Mouse (Mus musculus) small intestine, adult 2 months (tissue): ENCODE results near the gene Cd7. TPM values are rescaled to one million over a fixed set of nuclear protein-coding genes. Genes with fewer than 3 reads are reported as not detected.

Source experiments
- H3K27ac ChIP-seq: fragments of 200-500 bp; 2 replicates; pipeline ENCODE4 v1.5.1; 2012; ENCODE audit warnings: low read depth, low read length, control low read depth, inconsistent platforms; ENCODE audit not compliant: insufficient read depth
- H3K27me3 ChIP-seq: fragments of 200-500 bp; 2 replicates; pipeline ENCODE4 v1.6.1; 2012; ENCODE audit warnings: mild to moderate bottlenecking, moderate library complexity, low read length, inconsistent platforms; ENCODE audit not compliant: control insufficient read depth, insufficient read depth
- H3K36me3 ChIP-seq: fragments of 200-500 bp; 2 replicates; pipeline ENCODE4 v1.6.1; 2012; ENCODE audit warnings: mild to moderate bottlenecking, low read length, control low read depth, inconsistent platforms; ENCODE audit not compliant: control insufficient read depth, insufficient read depth
- H3K4me1 ChIP-seq: fragments of 200-500 bp; 2 replicates; pipeline ENCODE4 v1.6.1; 2012; ENCODE audit warnings: low read length, inconsistent platforms, mixed read lengths; ENCODE audit not compliant: control insufficient read depth, insufficient read depth, insufficient read length
- H3K4me3 ChIP-seq: fragments of 200-500 bp; 2 replicates; pipeline ENCODE4 v1.5.1; 2012; ENCODE audit warnings: low read depth, mild to moderate bottlenecking, control low read depth, inconsistent platforms, low read length, moderate library complexity
- CTCF ChIP-seq: fragments of 200-500 bp; IDR thresholded peaks from 2 replicates; pipeline ENCODE4 v1.5.1; 2012; ENCODE audit warnings: low read depth, mild to moderate bottlenecking, control low read depth, inconsistent platforms, low read length, moderate library complexity, mixed read lengths; ENCODE audit not compliant: insufficient replicate concordance, insufficient read length; ENCODE audit errors: extremely low read depth
- POLR2A ChIP-seq: fragments of 200-500 bp; IDR thresholded peaks from 2 replicates; pipeline ENCODE4 v1.6.1; 2012; ENCODE audit warnings: low read depth, mild to moderate bottlenecking, control low read depth, inconsistent platforms, low read length, moderate library complexity
- WGBS: fragments of 180-500 bp; shearing (Covaris S2); methylation state at CpG from one replicate; pipeline ENCODE4 v1.1.7; 2018; 5-methylcytosine and 5-hydroxymethylcytosine counted together
- polyA plus RNA-seq: library from polyadenylated mRNA; depleted of rRNA; stranded (reverse); fragments of >200 nt; gene quantifications from 2 replicates; pipeline ENCODE4 v1.2.3, GENCODE M21; 2012; rRNA removed

Gene Cd7
- polyA plus RNA-seq, 1 experiment: 57.7 TPM

DNA sequence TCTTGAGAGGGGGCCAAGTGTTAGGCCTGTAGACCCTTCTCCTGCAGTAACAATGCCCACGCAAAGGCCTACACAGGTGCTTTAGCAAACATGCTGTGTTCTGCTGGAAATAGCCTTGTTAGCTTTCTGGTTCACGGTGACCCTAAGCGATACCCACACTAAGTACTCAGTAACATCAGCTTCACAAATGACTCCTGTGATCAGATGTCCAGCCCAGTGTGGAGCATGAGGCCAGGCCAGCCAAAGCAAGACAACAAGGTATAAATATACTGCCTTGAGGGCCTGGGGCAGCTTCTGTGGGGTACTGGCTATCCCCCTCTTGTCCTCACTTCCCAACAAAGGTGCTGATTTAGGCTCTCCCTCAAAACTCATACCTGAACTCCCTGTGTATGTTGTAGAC is 46.1 kb downstream of the Cd7 start:
- no peaks in the 10 kb centered on the region for H3K36me3 ChIP-seq
- no peak overlapping the region for H3K4me3 ChIP-seq
- TF ChIP-seq POLR2A: no peak
- TF ChIP-seq CTCF: no peak
- H3K27ac ChIP-seq: peak overlapping the region; percentile 58
- H3K4me1 ChIP-seq: peaks cover 43% of the 10 kb centered on the region
- 92% methylated on average over 3 of the region's 3 CpGs for WGBS
- H3K27me3 ChIP-seq: no peaks in the 10 kb centered on the region

DNA sequence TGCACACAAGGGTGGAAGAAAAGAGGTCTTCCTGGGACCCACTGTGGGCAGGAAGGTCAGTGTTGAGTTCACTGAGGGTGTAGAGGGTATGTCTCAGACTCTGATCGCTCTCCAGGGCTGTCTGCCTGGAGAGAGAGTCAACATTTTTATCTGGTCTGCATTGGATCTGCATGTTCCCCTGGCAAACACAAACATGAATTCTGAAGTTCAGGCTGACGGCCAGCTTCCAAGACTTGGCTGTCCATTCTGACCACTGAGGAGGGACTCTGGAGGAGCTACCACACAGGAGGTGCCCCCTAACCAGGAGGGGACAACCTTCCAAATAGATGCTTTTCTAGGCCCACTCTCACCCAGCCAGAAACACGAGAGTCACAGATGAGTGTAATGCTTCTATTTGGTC is 47.4 kb downstream of the Cd7 start:
- Histone ChIP-seq H3K27ac (peak overlapping the region; percentile 60), H3K4me3 (peak overlapping the region; percentile 97), H3K27me3 (no peaks in the 10 kb centered on the region), H3K36me3 (peaks cover 3% of the 10 kb centered on the region; the same call in 1 of the 2 replicates), H3K4me1 (peaks cover 43% of the 10 kb centered on the region)
- WGBS: 31% methylated on average over 3 of the region's 3 CpGs
- TF ChIP-seq POLR2A: no peak
- TF ChIP-seq CTCF: no peak

DNA sequence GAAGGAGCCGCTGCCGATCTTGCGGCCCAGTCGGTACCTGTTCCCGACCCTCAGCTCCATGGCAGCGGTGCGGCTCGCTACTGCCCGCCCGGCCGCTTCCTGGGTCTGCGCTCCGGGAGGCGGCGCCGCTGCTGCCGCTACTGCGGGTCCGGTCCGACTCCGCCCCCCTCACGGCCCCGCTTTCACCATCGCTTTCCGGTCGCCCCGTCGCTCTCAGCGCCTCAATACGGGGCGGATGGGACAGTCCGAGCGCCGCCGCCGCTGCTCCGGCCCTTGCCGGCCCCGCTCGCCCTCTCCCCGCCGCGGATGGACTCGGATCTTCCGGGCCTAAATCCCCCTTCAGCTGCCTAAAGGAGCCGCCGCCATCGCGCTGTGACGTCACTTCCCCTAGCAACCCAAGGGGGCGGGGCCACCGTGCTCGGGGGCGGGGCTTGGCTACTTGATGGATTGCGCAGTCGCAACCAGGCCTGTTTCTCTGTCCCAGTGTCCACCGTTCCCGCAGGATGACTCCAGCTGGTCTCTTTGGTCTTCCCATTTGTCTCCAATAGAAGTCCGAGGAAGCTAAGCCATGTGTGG is 48.2 kb downstream of the Cd7 start, which contains the start of gene Csnk1d:
Gene Csnk1d, minus strand, starts transcription at position 380 of the 576 bp plus-strand sequence.
- H3K4me3 ChIP-seq: peak within 1 kb of the TSS; percentile 97
- under 1% methylated on average over 59 of the region's 59 CpGs for WGBS
- TF ChIP-seq POLR2A: peak; percentile 15; the same call in 1 of the 2 replicates
- no peak for TF ChIP-seq CTCF
- no peaks in the 10 kb centered on the region for H3K27me3 ChIP-seq
- H3K36me3 ChIP-seq: peaks cover 7% of the 10 kb centered on the region; the same call in 1 of the 2 replicates
- peaks cover 43% of the 10 kb centered on the region for H3K4me1 ChIP-seq
- H3K27ac ChIP-seq: peak within 1 kb of the TSS; percentile 90

DNA sequence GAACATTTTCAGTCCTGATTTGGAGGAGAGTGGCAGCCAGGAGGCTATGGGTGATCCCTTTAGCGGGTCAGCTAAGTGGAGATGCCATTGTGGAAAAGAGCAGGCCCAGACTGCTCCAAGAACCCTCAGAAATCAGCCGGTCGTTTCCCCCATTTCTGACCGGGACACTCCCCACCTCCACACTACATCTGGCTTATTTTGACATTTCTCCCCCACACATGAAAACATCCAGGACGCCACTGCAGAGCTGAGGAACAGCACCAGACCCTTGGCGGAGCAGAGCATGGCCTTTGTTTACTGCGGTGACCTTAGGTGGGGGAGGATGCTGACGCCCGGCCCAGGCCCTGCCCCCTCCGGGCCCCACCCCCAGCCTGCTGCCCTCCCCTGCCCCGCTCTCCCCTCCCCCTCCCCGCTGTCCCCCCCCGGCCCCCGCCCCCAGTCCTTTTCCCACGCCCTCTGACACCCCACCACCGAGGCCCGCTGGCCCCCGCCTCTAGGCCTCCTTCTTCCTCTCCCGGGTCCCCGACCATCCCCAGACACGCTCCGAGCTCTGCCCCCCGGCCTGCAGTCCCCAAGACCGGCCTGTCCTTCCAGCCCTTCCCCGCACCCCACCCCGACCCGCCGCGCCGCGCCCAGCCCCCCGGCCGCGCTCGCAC is 49.0 kb downstream of the Cd7 start:
- WGBS: 2% methylated on average over 33 of the region's 35 CpGs
- Histone ChIP-seq H3K27ac (peak overlapping the region; percentile 90), H3K4me3 (peak overlapping the region; percentile 97), H3K4me1 (peaks cover 41% of the 10 kb centered on the region), H3K36me3 (peaks cover 9% of the 10 kb centered on the region; the same call in 1 of the 2 replicates), H3K27me3 (no peaks in the 10 kb centered on the region)
- TF ChIP-seq CTCF: no peak
- TF ChIP-seq POLR2A: no peak

DNA sequence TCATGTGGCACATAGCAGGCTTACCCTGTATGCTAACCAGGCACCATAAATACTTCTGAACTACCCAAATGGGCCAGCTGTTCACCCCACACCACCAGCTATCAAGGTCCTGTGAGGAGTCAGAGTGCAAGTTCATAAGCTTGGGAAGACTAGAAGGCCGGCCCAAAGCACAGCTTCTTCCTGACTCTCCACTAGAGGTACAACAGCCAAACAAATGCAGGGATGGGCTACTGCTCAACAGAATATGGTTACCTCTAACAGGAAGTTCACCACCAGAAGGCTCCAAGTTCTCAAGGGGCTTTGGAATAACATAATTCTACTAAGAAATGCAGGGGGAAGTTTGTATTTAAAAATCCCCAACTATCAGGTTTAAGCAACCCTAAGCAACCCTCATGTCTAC is 49.7 kb downstream of the Cd7 start:
- TF ChIP-seq POLR2A: no peak
- no peak for TF ChIP-seq CTCF
- no peak overlapping the region; the same call in 1 of the 2 replicates for H3K4me3 ChIP-seq
- peaks cover 39% of the 10 kb centered on the region for H3K4me1 ChIP-seq
- WGBS: 3% methylated on average over 1 of the region's 1 CpGs
- H3K36me3 ChIP-seq: peaks cover 9% of the 10 kb centered on the region; the same call in 1 of the 2 replicates
- H3K27me3 ChIP-seq: no peaks in the 10 kb centered on the region
- H3K27ac ChIP-seq: peak overlapping the region; percentile 47; the same call in 1 of the 2 replicates

DNA sequence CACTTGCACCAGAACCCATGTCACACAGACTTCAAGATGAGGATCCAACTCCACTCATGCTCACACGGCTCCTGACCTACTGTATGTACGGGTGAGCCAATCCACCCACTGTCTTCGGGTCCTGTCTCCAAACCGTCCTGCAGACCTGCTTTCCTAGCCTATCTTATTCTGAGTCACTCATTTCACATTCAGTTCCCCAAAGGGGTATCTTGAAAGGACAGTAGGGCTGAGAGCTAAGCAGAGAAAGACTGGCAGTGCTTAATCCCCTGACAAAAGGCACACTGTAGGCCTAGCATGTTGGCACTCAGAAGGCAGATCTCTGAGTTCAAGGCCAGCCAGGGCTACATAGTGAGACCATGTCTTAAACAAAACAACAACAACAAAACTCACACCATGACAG is 50.8 kb downstream of the Cd7 start:
- Histone ChIP-seq H3K27ac (no peak overlapping the region), H3K4me1 (peaks cover 40% of the 10 kb centered on the region), H3K4me3 (no peak overlapping the region), H3K36me3 (peaks cover 13% of the 10 kb centered on the region; the same call in 1 of the 2 replicates), H3K27me3 (no peaks in the 10 kb centered on the region)
- 43% methylated on average over 4 of the region's 4 CpGs for WGBS
- no peak for TF ChIP-seq POLR2A
- TF ChIP-seq CTCF: no peak

DNA sequence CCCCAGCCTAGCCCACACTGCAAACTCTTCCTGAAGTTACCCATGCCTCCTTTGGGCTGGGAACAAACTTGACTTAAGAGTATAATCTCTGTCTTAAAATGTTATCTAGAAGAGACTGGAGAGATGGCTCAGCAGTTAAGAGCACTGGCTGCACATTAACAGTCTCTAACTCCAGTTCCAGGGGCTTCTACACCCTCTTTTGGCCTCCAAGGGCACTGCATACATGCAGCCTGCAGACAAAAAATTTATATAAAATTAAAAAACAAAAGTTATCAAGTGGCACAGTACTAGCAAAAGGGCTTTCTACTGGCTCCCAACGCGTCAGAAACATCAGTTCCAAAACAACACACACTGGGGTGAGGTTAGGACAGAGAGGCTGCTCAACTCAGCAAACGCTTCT is 51.6 kb downstream of the Cd7 start:
- no peak overlapping the region for H3K27ac ChIP-seq
- TF ChIP-seq CTCF: no peak
- no peak for TF ChIP-seq POLR2A
- H3K4me1 ChIP-seq: peaks cover 32% of the 10 kb centered on the region
- no peaks in the 10 kb centered on the region for H3K27me3 ChIP-seq
- no peak overlapping the region for H3K4me3 ChIP-seq
- H3K36me3 ChIP-seq: peaks cover 18% of the 10 kb centered on the region
- 54% methylated on average over 3 of the region's 3 CpGs for WGBS

Other genes with a start within 250 kb of the Cd7 start
- 24.1 and 29.0 TPM in 2 replicates for gene Dus1l, start 243.0 kb downstream of the Cd7 start, polyA plus RNA-seq
- gene Fasn, start 214.9 kb downstream of the Cd7 start, polyA plus RNA-seq: 151 and 154 TPM in 2 replicates
- 0.43 and 0.84 TPM in 2 replicates for gene Ccdc57, start 106.5 kb downstream of the Cd7 start, polyA plus RNA-seq
- 56.8 and 68.9 TPM in 2 replicates for gene Slc16a3, start 90.9 kb downstream of the Cd7 start, polyA plus RNA-seq
- gene Csnk1d, start 48.1 kb downstream of the Cd7 start, polyA plus RNA-seq: 26.5 and 60.8 TPM in 2 replicates
- gene Sectm1b, start 24.2 kb upstream of the Cd7 start, polyA plus RNA-seq: 152 and 325 TPM in 2 replicates
- 1.4 and 4.1 TPM in 2 replicates for gene Sectm1a, start 41.8 kb upstream of the Cd7 start, polyA plus RNA-seq
- 0.05 TPM in 1 of 2 replicates, not detected in the other for gene Tex19.2, start 79.3 kb upstream of the Cd7 start, polyA plus RNA-seq
- gene Tex19.1, start 106.7 kb upstream of the Cd7 start, polyA plus RNA-seq: not detected in 2 replicates
- gene Uts2r, start 120.9 kb upstream of the Cd7 start, polyA plus RNA-seq: not detected in 2 replicates
- gene Hexdc, start 165.0 kb upstream of the Cd7 start, polyA plus RNA-seq: 12.5 and 27.9 TPM in 2 replicates
- 8.6 and 13.1 TPM in 2 replicates for gene Ogfod3, start 165.3 kb upstream of the Cd7 start, polyA plus RNA-seq
- gene Cybc1, start 189.9 kb upstream of the Cd7 start, polyA plus RNA-seq: 16.4 and 20.8 TPM in 2 replicates
- gene Narf, start 197.8 kb upstream of the Cd7 start, polyA plus RNA-seq: 15.3 and 23.9 TPM in 2 replicates
- gene Foxk2, start 220.6 kb upstream of the Cd7 start, polyA plus RNA-seq: 22.4 and 23.6 TPM in 2 replicates